Mouse (Mus musculus) gastrocnemius, postnatal 36 days (tissue): ENCODE data around the gene Med17. TPM values are rescaled to one million over a fixed set of nuclear protein-coding genes. Genes with fewer than 3 reads are reported as not detected.

Experiments
- DNase-seq, 2 experiments: peaks; one replicate each; pipeline ENCODE4 v3.0.0; 2022
- intact Hi-C: fragments of 180-260 bp; cut with DNase I; formaldehyde crosslinking; loops from one replicate; pipeline ENCODE4 v1.15.1; 2025
- total RNA-seq, 2 experiments: library from RNA; stranded (reverse); gene quantifications; 2 replicates each; pipeline ENCODE4 v1.2.3; 2021

Gene Med17
- total RNA-seq, 2 experiments from 2014 or later, result 6.9 to 10.2 TPM

DNA sequence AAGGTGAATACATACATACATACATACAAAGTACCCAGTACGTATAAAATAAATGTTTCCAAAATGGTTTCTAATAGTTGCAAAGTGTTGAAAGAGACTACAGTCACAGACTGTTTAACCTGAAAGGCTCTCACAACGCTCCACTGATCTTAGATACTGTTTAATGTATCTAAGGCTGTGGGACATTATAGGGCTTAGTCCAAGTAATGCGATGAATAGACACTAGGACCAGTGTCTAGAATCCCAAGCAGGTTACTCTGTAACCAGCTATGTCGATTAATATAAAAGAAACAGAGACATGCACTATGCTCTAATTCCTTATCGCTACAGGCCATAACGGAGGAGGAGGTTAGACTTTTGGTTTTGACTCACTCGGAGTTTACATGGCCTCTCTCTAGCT lies 17.4 kb upstream of the Med17 start:
- intact Hi-C loops, result no loop called here
- DNase-seq, result no peak

DNA sequence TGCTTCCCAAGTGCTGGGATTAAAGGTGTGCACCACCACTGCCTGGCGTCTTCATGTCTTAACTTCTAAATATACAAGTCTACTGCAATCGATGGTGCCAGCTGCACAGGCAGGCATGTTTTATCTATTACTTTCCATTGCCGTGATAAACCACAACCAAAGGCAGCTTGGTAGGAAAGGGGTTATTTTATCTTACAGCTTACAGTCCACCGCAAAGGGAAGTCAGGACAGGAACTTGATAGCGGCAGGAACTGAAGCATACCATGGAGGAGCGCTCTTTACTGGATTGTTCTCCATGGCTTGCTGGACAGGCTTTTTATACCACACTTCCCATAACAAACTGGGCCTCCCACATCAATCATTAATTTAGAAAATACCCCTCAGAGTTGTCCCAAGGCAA lies 9.5 kb upstream of the Med17 start:
- no peak for DNase-seq
- intact Hi-C loops, result no loop called here

DNA sequence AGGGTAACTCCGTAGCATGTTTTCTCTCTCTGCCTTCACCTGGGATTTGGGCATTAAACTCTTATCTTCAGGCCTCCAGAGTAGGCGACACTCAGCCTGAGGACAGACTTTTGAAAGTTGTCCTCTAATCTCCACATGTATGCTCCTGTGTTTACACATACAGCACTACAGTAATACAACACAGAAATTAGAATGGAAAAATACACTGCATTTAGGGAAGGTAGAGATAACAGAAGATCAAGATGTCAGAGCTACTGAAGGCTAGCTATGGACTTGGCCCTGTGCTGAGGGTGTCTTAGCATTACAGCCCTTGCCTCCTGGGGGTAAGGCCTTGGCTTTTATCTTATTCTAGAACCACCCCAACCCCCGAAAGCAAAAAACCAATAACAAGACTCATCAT lies 8.7 kb upstream of the Med17 start:
- intact Hi-C loops, result no loop called here
- no peak for DNase-seq

DNA sequence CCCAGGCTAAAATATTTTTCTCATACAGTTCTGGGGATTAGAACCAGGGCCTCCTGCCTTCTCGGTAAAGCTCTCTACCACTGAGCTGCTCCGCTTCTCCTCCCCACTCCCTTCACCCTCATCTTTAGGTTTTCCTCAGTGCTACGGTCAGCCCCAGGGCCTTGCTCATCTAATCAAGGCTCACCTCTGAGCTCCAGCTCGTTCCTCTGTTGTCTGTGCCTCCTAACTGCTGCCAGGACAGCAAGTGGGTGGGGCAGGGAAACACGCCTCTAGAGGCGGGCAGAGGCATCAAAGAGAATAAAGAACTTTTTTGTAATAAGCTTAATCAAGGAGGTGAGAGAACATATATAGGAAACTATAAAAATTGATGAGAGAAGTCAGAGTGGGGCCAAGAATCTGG lies 8.1 kb upstream of the Med17 start:
- no peak for DNase-seq
- intact Hi-C loops, result no loop called here

DNA sequence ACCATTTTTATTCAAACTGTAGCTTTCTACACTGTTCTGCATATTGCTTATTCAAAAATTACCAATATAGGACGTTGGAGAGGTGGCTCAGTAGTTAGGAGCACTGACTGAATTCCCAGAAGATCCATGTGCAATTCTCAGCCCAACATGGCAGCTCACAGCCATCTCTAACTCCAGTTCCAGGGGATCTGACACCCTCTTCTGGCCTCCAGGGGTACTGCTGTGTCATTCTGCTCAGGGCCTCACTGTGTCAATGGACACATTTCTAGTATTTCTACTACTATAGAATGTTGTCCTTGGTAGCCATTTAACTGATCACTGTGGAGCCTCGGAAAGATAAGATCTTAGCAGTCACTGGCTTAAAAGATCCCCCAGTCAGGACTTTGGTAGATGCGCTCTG lies 5.7 kb upstream of the Med17 start:
- DNase-seq, result no peak
- intact Hi-C loops, result no loop called here

DNA sequence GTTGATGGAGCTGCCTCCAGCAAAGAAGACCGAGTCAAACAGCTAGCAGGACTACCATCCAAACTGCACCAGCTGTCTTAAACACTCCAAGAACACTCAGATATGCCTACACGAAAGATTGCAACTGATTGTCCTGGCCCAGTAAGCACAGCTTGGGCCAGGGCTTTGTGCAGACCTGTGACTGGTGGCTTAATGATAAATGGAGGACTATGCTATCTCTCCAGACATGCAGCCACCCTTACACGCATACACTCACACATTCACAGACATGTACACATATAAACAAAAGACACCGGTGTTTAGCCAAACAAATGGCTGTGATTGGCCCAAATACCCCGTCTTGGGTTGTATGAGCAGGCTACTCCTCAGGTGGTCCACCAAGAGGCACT lies 754 bp upstream of the Med17 start:
- DNase-seq, result no peak
- intact Hi-C loops, result no loop called here

DNA sequence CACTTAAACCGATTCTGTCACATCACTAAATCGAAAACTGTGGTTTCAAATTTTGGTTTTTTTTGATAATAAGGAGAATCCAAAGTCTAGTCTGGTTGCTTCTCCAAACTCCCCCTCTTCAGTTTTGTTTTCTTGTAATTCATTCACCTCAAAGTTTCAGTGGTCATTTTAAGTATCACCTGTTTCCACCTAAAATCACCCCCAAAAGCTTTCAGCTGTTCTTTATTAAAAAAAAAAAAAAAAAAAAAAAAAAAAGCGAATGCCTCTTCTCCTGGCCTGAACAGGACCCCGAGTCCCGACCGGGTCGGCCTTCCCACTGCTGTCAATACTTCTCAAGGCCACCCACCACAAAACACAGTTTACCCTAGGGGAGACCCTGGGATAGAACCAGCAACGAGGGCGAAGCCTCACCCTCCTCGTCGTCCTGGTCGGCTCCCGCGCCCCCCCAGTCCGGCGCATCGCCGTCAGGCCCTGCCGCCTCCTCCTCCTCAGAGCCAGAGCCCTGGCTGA lies 537 bp downstream of the Med17 start:
- no peak for DNase-seq
- intact Hi-C loops, result no loop called here

DNA sequence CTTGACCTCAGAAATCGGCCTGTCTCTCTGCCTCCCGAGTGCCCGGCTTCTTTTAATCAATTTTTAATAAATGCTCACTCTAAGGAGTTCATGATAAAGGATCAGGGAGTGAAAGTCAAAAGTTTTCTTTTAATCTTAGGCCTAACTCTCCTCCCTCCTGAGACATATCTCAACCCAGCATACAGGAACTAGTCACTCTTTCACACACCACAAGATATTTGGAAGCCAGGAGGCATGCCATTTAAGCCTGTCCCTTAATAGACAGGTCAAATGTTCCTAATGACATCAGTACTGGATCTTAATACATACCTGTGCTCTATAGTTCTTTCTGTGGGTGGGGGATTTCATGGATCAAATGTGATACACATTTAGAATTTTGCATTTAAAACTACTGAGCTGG lies 1.4 kb downstream of the Med17 start:
- no peak for DNase-seq
- intact Hi-C loops, result no loop called here

DNA sequence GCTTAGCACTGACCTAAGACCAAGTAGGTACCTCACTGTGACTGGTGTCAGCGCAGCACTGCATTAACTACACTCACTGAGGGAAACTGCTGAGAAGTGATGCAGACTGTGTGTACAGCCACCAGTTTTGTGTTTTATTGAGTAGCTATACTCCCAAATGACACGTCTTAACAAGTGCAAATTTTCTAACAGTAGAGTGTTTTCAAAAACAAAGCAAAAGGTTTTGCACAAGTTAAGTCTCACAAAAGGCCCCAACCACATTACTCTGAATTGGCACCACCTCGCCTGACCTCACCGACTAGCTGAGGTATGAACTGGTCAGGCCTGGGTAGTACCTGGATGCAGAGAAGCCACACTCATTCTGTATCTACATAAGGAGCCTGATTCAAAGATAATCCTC lies 2.9 kb downstream of the Med17 start:
- no peak for DNase-seq
- intact Hi-C loops, result no loop called here

DNA sequence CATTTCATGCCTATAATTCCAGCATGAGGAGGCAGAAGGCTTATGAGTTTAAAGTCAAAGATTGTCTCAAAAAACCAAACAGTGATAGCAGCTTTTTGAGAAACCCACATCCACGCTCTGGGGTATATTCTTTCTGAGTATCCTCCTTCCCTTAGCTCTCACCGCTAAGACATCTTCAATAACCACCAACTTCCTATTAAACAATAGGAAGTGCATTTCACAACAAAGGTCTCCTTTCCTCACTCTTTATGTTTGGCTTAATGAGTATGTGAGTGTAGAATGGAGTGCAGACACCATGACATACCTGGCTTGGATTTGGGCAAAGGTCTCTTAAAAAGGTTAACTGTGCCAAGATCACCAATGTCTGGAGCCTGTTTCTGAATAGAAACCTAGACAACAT lies 5.8 kb downstream of the Med17 start:
- intact Hi-C loops, result no loop called here
- no peak for DNase-seq

DNA sequence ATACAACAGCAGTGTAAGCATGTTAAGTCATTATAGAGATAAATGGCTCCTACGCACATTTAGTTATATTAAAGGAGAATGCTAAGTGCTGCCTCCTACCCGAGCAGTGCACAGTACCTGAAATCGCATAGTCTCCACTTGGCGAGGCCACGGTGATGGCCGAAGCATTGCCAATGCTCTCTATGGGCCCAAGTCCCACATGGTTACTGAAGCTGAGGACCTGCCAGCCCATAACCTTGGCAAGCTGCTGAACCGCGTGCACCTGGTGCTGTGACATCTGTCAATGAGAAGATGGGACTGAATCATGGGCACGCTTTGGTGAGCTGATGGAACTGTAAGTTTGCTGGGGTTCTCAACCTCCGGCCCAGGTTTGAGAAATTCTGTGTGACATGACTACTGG lies 16.2 kb downstream of the Med17 start:
- no peak for DNase-seq
- intact Hi-C loops, result no loop called here

DNA sequence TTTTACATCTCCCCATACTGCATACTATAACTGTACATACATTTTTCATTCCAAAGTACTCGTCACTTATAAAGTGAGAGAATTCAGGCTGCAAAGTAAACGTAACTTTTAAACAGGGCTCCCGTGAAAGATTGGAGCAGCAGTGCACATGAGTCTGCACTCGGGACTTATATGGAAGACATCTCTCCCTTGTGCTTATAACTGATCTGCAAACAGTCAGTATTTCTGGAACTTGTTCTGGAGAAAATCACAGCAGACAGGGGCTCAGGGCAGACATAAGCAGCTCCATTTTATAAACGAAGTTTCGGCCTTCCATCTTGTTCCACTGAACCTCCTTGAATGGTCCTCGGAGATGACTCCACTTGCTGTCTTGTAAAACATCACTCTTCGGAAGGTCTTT lies 17.8 kb downstream of the Med17 start:
- intact Hi-C loops, result no loop called here
- no peak for DNase-seq

DNA sequence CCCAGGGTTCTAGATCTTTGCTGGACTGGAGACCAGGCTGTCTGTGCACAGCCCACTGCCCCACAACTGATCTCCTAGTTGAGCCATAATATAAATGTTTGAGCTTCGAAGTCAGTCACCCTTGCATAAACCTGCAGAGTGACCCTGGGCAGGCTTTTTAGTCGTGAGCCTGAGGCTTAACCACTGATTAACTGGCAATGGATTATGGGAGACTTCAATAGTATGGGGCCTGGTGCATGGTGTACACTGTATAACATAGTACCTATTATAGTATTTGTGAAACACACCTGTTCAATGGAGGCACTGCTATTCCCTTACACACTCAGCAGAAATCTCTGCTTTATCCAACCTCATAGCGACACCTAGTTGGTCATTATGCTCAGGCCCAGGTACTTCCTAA lies 23.5 kb downstream of the Med17 start:
- intact Hi-C loops, result no loop called here
- no peak for DNase-seq

DNA sequence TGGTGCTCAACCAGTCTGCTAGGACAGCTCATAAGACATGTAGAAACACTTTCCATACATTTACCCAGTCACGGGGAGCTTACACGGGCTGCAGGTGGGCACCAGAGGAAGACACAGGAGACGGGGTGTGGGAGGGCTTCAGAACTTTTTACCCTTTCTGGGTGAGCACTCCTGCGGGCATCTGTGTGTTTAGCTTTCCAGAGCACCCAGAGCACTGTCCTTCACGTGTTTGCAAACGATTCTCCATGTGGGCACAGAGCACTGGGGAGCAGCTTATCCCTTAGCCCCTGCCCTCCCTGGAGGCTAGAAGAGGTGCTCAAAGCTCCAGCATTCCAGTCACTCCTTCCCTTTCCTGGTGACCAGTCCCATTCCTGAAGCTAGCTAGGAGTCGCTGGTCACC lies 25.2 kb downstream of the Med17 start:
- intact Hi-C loops, result no loop called here
- no peak for DNase-seq

DNA sequence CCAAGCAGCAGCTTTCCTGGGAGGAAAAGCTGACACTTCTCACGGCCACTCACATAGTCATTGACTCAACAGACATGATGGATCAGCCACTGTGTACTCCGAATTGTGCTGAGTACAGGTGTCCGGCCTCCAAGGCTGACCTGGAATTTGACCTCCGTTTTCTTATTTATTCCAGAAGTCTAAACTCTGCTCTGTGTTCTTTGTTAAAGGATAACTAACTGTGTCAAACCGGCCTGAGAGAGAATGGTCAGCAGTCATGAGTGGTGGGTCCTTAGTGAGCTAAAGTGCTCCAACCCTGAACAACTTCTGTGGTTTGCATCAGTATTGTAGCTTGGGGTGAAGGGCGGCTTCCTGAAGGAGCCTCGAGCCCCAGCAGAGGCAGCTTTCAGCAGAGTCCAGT lies 27.5 kb downstream of the Med17 start:
- intact Hi-C loops, result no loop called here
- DNase-seq, result no peak

DNA sequence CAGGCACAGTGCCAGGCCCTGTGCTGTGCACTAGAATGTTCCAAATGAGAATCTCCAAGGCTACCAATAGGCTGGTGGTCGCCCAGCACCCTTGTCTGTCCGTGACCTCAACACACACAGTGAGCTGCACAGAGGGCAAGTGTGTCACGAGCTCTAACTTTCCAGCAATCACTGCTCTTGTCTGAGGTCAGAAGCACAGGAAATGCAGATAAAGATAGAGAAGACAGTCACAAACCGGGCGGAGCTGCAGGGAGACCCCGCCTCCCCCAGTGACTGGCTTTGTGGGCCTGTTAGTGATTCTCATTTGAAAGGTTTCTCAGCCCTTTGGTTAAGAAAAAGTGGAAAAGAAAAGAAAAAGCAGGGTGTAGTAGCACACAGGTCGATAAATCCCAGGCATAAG lies 29.4 kb downstream of the Med17 start:
- no peak for DNase-seq
- intact Hi-C loops, result no loop called here

DNA sequence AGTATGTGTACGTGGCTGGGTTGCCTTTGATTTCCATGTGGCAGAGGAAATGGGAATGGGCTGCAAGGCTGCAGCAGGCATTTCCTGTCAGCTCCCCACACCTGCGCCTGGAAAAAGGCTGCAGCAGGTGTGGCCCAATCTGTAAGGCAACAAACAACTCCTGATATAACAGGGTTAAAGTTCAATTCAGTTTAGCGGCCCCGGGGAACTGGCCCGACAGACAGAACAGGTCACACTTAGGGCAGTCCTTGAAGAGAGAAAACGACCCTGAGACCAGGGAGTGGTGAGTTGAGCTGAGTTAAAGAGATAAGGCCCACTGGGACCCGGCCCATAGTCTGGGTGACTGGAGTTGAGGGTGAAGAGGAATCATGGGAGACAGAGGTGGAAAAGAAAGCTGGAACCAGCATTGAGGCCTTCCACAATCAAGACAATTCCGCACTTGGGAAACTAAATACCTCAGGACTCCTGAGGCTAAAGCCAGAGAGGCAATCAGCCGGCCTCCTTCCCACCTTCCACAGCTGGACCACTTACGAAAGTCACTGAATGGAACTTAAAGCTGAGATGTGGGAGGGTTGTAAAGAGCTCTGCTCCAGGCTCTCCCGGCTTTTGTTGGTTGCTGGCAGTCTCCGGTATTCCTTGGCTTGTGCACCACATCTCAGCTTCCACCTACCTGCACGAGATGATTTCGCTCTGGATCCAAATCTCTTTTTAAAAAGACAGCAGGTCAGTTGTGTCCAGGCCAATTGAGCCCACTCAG lies 34.2 kb downstream of the Med17 start:
- no peak for DNase-seq
- intact Hi-C loops, result no loop called here

DNA sequence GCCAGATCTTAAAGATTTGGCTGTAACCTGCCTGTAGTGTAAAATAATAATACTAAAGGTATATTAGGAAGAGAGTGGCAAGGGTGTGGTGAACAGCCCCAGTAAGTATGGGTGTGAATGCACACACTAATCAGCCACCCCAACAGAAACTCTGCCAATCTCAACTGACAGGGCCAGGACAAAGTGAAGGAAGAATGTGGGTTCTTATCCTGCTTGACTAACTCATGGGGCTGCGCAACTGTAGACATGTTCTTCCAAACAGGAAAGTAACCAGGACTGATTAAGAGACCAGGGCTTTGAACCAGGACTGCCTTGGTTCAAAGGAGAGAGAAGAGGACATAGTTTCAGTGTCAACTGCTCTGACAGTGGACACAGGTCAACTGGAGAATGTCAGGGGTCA lies 37.6 kb downstream of the Med17 start:
- DNase-seq, result no peak
- intact Hi-C loops, result no loop called here

DNA sequence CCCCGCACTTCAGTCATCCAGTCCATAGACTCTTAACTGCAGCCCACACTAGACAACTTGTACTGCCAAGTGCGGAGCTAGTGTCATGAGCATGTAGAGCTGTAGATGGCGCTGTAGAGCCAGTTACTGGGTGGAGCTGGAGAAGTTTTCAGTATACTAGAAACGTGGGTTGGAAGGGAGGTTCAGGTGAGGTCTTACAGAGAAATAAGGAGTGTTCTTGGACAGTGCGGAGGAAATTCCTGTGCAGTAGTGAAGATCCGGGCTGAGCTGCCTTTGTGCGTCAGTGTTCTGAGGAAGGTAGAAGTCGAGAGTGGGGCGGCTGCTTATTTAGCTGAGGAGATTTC lies 38.2 kb downstream of the Med17 start:
- intact Hi-C loops, result no loop called here
- DNase-seq, result no peak

DNA sequence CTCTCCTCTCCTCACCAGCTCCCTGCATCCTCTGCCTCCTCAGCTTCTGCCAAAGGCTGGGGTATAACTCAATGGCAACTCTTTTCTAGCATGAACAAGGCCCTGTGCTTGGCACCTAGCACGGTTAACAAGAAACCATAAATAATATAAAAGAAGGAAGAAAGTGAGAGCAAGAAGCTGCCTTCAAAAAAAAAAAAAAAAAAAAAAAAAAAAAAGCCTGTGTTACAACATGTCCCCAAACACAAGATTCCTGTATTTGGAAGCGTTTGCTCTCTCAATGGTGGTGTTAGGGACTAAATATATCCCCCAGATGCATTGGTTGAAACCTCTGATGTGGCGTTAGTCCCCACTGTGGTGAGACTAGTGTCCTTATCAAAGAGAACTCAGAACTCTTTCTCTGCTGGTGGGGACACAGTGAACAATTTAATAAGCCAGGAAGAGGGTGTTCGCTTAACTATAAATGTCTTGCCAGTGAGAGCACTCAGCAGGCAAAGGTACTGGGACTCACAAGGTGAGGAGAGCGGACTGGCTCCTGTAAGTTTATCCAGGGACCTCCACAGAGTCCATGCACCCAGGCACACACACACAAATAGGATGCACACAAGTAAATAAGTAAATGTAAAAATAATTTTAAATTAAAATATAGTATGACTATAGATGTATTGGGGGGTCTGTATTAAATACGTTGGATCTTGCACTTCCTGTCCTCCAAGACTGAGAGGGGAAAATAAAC lies 38.7 kb downstream of the Med17 start:
- DNase-seq, result no peak

DNA sequence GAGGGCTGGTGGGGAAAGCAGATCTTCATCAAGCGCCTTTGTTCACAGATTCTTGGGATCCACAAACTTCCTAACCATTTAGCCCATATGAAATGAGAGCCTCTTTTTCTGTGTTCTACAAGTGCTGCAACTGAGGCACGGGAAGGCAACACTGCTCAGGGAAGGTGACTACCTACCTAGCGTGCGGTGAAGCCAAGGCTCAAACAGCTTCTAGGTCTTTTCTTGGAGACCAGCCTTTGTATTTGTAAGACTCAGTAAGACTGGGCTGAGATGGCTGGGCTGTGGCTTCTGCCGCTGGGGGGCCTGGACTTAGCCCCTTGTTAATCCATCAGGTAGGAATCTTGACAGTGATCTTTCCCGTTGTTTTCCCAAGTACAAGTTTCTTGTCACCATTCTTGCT lies 39.7 kb downstream of the Med17 start:
- intact Hi-C loops, result no loop called here
- no peak for DNase-seq

More for the DNA sequence above, 38.7 kb downstream of the Med17 start:
- intact Hi-C loops, result no loop called here
